Mouse (Mus musculus): Measurements from ENCODE around the gene Sik3. TPM values are rescaled to one million over a fixed set of nuclear protein-coding genes. Genes with fewer than 3 reads are reported as not detected.

The Sik3 gene
- polyA plus RNA-seq, 1 experiment from 2014 or later: 10.2 TPM

DNA sequence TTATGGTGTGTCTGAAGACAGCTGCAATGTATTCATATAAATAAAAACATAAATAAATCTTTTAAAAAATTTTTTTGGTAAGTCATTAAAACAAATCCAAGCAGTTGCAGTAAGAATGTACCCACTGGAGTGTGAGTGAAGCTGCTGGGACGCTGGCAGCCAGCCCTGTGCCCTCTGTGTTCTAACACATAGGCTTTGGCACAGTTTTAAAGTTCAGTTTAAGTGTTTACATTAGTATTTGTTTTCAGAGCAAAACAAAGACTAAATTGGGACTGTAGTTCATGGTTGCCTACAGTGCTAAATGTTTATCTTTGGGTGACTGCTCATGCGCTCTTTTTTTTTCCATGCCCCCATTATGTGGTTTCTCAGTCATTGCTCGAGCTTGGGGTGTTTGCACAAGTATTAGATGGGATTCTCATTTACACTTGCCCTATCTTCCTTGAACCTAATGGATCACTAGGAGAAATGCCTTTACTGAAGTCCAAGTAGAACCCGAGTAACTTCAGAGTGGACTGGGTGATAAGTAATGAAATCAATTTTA lies 145.7 kb downstream of the Sik3 start:
- Histone ChIP-seq H3K9me3 (replicated peaks) (no peaks in the 10 kb centered on the region), H3K4me1 (peaks cover 20% of the 10 kb centered on the region), H3K27me3 (no peaks in the 10 kb centered on the region), H3K27ac (no peak overlapping the region), H3K36me3 (peaks cover 13% of the 10 kb centered on the region; the same call in 1 of the 2 replicates), H3K4me3 (replicated peaks) (no peak overlapping the region), H3K4me2 (no peak overlapping the region), H3K9ac (no peak overlapping the region)
- ATAC-seq (replicated peaks; ENCODE audit: low FRiP score): no peak
- WGBS: 84% methylated on average over 4 of the region's 4 CpGs

GRCm38 (mm10) chr9:46163430-46163829 lies 150.8 kb downstream of the Sik3 start:
- no peak overlapping the region for H3K4me3 ChIP-seq (replicated peaks)
- H3K4me2 ChIP-seq: no peak overlapping the region
- H3K27me3 ChIP-seq: no peaks in the 10 kb centered on the region
- ATAC-seq (replicated peaks; ENCODE audit: low FRiP score): no peak
- H3K9me3 ChIP-seq (replicated peaks): no peaks in the 10 kb centered on the region
- WGBS: 65% methylated on average over 8 of the region's 8 CpGs
- peak overlapping the region; percentile 56 for H3K27ac ChIP-seq
- peaks cover 5% of the 10 kb centered on the region; the same call in 1 of the 2 replicates for H3K36me3 ChIP-seq
- no peak overlapping the region for H3K9ac ChIP-seq
- H3K4me1 ChIP-seq: peaks cover 5% of the 10 kb centered on the region

GRCm38 (mm10) chr9:46168802-46169201 lies 156.2 kb downstream of the Sik3 start:
- ATAC-seq (replicated peaks; ENCODE audit: low FRiP score): no peak
- Histone ChIP-seq H3K4me2 (no peak overlapping the region), H3K27ac (no peak overlapping the region), H3K4me3 (replicated peaks) (no peak overlapping the region), H3K27me3 (no peaks in the 10 kb centered on the region), H3K9ac (no peak overlapping the region), H3K9me3 (replicated peaks) (no peaks in the 10 kb centered on the region), H3K4me1 (peaks cover 16% of the 10 kb centered on the region), H3K36me3 (no peaks in the 10 kb centered on the region)
- WGBS: 93% methylated on average over 4 of the region's 4 CpGs

DNA sequence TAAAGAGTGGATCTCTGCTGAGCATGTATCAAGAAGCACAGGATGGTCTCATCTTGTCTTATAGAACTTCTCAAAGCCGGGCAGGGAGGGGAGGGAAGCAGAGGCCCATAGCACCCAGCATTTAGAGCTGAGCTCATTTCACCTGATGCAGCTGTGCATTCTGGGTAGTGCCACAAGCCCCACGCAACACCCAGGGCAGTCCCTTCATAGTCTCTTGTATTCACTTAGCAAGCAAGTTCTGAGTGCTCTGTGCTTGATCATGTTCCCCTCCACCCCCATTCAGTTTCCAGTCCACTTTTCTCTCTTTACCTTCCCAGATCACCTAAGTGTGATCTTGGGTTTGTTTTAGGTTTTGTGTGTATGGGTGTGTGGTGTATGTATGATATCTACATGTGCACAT lies 159.6 kb downstream of the Sik3 start:
- Histone ChIP-seq H3K36me3 (no peaks in the 10 kb centered on the region), H3K4me3 (replicated peaks) (no peak overlapping the region), H3K9me3 (replicated peaks) (no peaks in the 10 kb centered on the region), H3K4me1 (peaks cover 31% of the 10 kb centered on the region), H3K27ac (no peak overlapping the region), H3K27me3 (no peaks in the 10 kb centered on the region), H3K4me2 (no peak overlapping the region), H3K9ac (no peak overlapping the region)
- ATAC-seq (replicated peaks; ENCODE audit: low FRiP score): no peak
- WGBS: 89% methylated on average over 2 of the region's 2 CpGs

- peak overlapping the region; percentile 20; the same call in 1 of the 2 replicates for H3K27ac ChIP-seq
- no peak overlapping the region for H3K4me2 ChIP-seq
- H3K27me3 ChIP-seq: no peaks in the 10 kb centered on the region
- H3K4me3 ChIP-seq (replicated peaks): no peak overlapping the region
- 45% methylated on average over 2 of the region's 2 CpGs for WGBS
- H3K9ac ChIP-seq: no peak overlapping the region
- peaks cover 31% of the 10 kb centered on the region for H3K4me1 ChIP-seq
- no peak for ATAC-seq (replicated peaks; ENCODE audit: low FRiP score)
- peaks cover 4% of the 10 kb centered on the region; the same call in 1 of the 2 replicates for H3K36me3 ChIP-seq
- no peaks in the 10 kb centered on the region for H3K9me3 ChIP-seq (replicated peaks)
Measured at GRCm38 (mm10) chr9:46172953-46173352, 160.3 kb downstream of the Sik3 start.

DNA sequence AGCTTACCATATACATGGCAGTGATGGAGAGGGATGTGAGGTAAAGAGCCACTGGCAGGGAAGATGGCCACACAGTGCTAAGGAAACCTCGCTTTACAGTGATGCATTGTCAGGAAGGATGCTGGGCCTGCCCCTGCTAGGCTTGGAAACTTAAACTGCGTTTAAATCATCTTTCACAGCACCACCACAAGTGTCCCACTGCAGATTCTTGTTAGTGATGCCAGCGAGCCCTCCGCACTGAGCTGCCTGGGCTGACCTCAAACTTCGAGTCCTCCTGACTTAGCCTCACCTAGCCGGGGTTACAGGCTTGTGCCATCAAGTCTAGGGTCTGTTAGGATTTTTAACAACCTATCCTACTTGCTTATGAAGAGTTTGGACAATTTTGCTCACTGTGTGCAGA lies 161.3 kb downstream of the Sik3 start:
- H3K4me1 ChIP-seq: peaks cover 31% of the 10 kb centered on the region
- no peaks in the 10 kb centered on the region for H3K27me3 ChIP-seq
- peaks cover 11% of the 10 kb centered on the region for H3K36me3 ChIP-seq
- peak overlapping the region; percentile 20; the same call in 1 of the 2 replicates for H3K27ac ChIP-seq
- H3K9me3 ChIP-seq (replicated peaks): no peaks in the 10 kb centered on the region
- no peak for ATAC-seq (replicated peaks; ENCODE audit: low FRiP score)
- no peak overlapping the region for H3K4me2 ChIP-seq
- no peak overlapping the region for H3K9ac ChIP-seq
- WGBS: 77% methylated on average over 6 of the region's 6 CpGs
- H3K4me3 ChIP-seq (replicated peaks): no peak overlapping the region

- 71% methylated on average over 5 of the region's 5 CpGs for WGBS
- Histone ChIP-seq H3K9me3 (replicated peaks) (no peaks in the 10 kb centered on the region), H3K9ac (no peak overlapping the region), H3K36me3 (peaks cover 14% of the 10 kb centered on the region), H3K4me2 (no peak overlapping the region), H3K4me1 (peaks cover 31% of the 10 kb centered on the region), H3K27me3 (no peaks in the 10 kb centered on the region), H3K4me3 (replicated peaks) (no peak overlapping the region), H3K27ac (peak overlapping the region; percentile 22)
- no peak for ATAC-seq (replicated peaks; ENCODE audit: low FRiP score)
Measured at GRCm38 (mm10) chr9:46174770-46175294, 162.2 kb downstream of the Sik3 start.

DNA sequence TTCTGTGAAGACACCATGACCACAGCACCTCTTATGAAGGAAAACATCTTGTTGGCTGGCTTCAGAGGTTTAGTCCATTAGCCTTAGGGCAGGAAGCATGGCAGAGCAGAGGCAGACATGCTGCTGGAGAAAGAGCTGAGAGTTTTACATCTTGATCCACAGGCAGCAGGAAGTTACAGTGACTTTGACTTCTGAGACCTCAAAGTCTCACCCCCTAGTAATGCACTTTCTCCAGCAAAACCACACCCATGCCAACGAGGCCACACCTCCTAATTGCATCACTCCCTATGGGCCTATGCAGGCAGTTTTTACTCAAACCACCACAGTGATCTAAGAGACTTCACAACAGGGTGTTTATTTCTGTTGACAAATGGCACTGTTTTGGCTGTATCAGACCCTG lies 162.7 kb downstream of the Sik3 start:
- Histone ChIP-seq H3K4me3 (replicated peaks) (no peak overlapping the region), H3K9me3 (replicated peaks) (no peaks in the 10 kb centered on the region), H3K4me1 (peaks cover 31% of the 10 kb centered on the region), H3K36me3 (peaks cover 15% of the 10 kb centered on the region), H3K27me3 (no peaks in the 10 kb centered on the region), H3K27ac (peak overlapping the region; percentile 22), H3K4me2 (no peak overlapping the region), H3K9ac (no peak overlapping the region)
- no peak for ATAC-seq (replicated peaks; ENCODE audit: low FRiP score)
- 21% methylated on average over 1 of the region's 1 CpGs for WGBS

DNA sequence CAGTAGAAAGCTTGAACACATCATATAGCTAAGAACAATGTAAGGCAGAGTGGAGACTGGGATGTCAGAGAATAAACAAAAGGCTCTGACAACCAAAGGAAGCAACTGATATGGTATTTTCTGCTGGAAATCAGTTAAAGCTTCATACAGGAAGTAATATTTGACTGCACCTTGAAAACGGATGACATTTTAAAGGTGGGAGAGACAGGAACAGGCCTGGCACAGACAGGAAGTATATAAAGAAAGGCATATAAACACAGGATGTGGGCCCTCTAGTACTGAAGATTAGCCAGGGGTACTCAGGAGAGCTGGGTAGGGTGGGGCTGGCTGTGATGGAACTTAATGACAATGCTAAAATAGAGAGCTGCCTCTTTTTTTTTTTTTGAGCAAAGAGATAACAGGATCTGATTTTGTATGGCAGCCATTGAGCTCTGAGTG lies 163.3 kb downstream of the Sik3 start:
- H3K27me3 ChIP-seq: no peaks in the 10 kb centered on the region

DNA sequence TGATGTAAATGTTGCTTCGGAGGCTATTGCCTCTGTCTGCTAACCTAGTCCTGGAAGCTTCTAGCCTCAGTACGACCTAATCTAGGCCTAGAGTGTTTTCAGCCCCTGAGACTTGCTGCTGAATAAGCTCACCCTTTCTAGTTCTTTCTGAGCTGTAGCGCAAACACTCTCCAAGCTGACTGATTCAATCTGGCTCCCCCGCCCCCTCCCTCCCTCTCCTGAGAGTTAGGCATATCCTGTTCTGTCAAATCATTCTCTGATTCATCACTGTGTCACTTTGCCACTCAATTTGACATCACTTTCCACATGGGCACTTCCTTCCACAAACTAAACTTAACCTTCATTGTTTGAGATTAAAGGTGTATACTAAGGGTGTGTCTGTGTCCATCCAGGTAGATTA lies 164.0 kb downstream of the Sik3 start:
- Histone ChIP-seq H3K4me3 (replicated peaks) (no peak overlapping the region), H3K4me2 (no peak overlapping the region), H3K9ac (no peak overlapping the region), H3K27me3 (no peaks in the 10 kb centered on the region), H3K27ac (no peak overlapping the region), H3K9me3 (replicated peaks) (no peaks in the 10 kb centered on the region), H3K4me1 (peaks cover 34% of the 10 kb centered on the region), H3K36me3 (peaks cover 19% of the 10 kb centered on the region)
- ATAC-seq (replicated peaks; ENCODE audit: low FRiP score): no peak
- WGBS: 88% methylated on average over 4 of the region's 4 CpGs

More for the DNA sequence above, 163.3 kb downstream of the Sik3 start:
- ATAC-seq (replicated peaks; ENCODE audit: low FRiP score): no peak
- Histone ChIP-seq H3K4me3 (replicated peaks) (no peak overlapping the region), H3K4me1 (peaks cover 34% of the 10 kb centered on the region), H3K36me3 (peaks cover 19% of the 10 kb centered on the region), H3K4me2 (no peak overlapping the region), H3K27ac (peak overlapping the region; percentile 25; the same call in 1 of the 2 replicates), H3K9me3 (replicated peaks) (no peaks in the 10 kb centered on the region), H3K9ac (no peak overlapping the region)
- 57% methylated on average over 1 of the region's 1 CpGs for WGBS

DNA sequence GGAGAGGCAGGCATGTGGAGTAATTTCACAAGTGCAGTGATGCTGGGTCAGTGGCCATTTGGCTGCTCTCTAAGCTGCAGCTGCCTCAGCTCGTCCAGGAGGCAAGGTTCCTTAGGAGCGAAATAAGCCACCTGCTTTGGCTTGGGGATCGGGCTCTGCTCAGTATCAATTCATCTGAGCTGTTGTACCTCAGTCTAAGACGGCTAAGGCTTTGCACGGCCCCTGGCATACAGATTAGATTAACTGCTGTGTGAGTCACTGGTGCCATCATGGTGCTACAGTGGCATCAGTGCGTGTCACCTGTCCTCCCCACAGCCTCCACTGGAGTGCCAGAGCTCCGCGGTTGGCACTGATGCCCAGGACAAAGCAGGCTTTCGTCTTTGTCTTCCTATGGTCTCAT lies 166.0 kb downstream of the Sik3 start:
- Histone ChIP-seq H3K9ac (no peak overlapping the region), H3K4me1 (peaks cover 21% of the 10 kb centered on the region), H3K27me3 (no peaks in the 10 kb centered on the region), H3K4me2 (no peak overlapping the region), H3K36me3 (peaks cover 19% of the 10 kb centered on the region), H3K27ac (no peak overlapping the region), H3K4me3 (replicated peaks) (no peak overlapping the region), H3K9me3 (replicated peaks) (no peaks in the 10 kb centered on the region)
- WGBS: 80% methylated on average over 9 of the region's 9 CpGs
- no peak for ATAC-seq (replicated peaks; ENCODE audit: low FRiP score)

- ATAC-seq (replicated peaks; ENCODE audit: low FRiP score): no peak
- peaks cover 20% of the 10 kb centered on the region; the same call in 1 of the 2 replicates for H3K4me1 ChIP-seq
- H3K4me2 ChIP-seq: no peak overlapping the region
- 54% methylated on average over 8 of the region's 8 CpGs for WGBS
- H3K36me3 ChIP-seq: peaks cover 27% of the 10 kb centered on the region
- H3K9ac ChIP-seq: no peak overlapping the region
- H3K9me3 ChIP-seq (replicated peaks): no peaks in the 10 kb centered on the region
- no peak overlapping the region for H3K27ac ChIP-seq
- no peaks in the 10 kb centered on the region for H3K27me3 ChIP-seq
- H3K4me3 ChIP-seq (replicated peaks): no peak overlapping the region
Measured at GRCm38 (mm10) chr9:46181297-46181696, 168.7 kb downstream of the Sik3 start.

GRCm38 (mm10) chr9:46184542-46184941 lies 171.9 kb downstream of the Sik3 start:
- Histone ChIP-seq H3K4me1 (peaks cover 20% of the 10 kb centered on the region; the same call in 1 of the 2 replicates), H3K4me3 (replicated peaks) (no peak overlapping the region), H3K27ac (peak overlapping the region; percentile 72), H3K9me3 (replicated peaks) (no peaks in the 10 kb centered on the region), H3K36me3 (peaks cover 21% of the 10 kb centered on the region), H3K4me2 (no peak overlapping the region), H3K9ac (no peak overlapping the region), H3K27me3 (no peaks in the 10 kb centered on the region)
- 51% methylated on average over 5 of the region's 5 CpGs for WGBS
- ATAC-seq (replicated peaks; ENCODE audit: low FRiP score): no peak; the same call in 1 of the 2 replicates

Data from kidney, embryonic 15.5 days (tissue).